Mouse (Mus musculus): ENCODE results near the gene Hebp1. TPM values are rescaled to one million over a fixed set of nuclear protein-coding genes. Genes with fewer than 3 reads are reported as not detected.
A peak's percentile ranks its signal among the peaks of the same experiment; 100 is the strongest.

Gene Hebp1
- total RNA-seq, 2 experiments from 2014 or later: 305 to 376 TPM

- no peak for ATAC-seq (replicated peaks; ENCODE audit: low FRiP score, poor library complexity, severe bottlenecking)
Observed at GRCm38 (mm10) chr6:135136439-135137161, 61.2 kb downstream of the Hebp1 start.

GRCm38 (mm10) chr6:135135735-135136134 is 62.1 kb downstream of the Hebp1 start:
- ATAC-seq (replicated peaks; ENCODE audit: low FRiP score, poor library complexity, severe bottlenecking): no peak

GRCm38 (mm10) chr6:135133486-135133885 is 64.3 kb downstream of the Hebp1 start:
- ATAC-seq (replicated peaks; ENCODE audit: low FRiP score, poor library complexity, severe bottlenecking): no peak

GRCm38 (mm10) chr6:135133086-135133485 is 64.7 kb downstream of the Hebp1 start:
- no peak for ATAC-seq (replicated peaks; ENCODE audit: low FRiP score, poor library complexity, severe bottlenecking)

GRCm38 (mm10) chr6:135124755-135125380 is 73.0 kb downstream of the Hebp1 start:
- no peak for ATAC-seq (replicated peaks; ENCODE audit: low FRiP score, poor library complexity, severe bottlenecking)

GRCm38 (mm10) chr6:135118183-135118582 is 79.6 kb downstream of the Hebp1 start, which contains the start of gene Gprc5d:
Gene Gprc5d (minus strand): TSS chr6:135118283.
- no peak for ATAC-seq (replicated peaks; ENCODE audit: low FRiP score, poor library complexity, severe bottlenecking)

GRCm38 (mm10) chr6:135116479-135116878 is 81.3 kb downstream of the Hebp1 start:
- no peak for ATAC-seq (replicated peaks; ENCODE audit: low FRiP score, poor library complexity, severe bottlenecking)

- ATAC-seq (replicated peaks; ENCODE audit: low FRiP score, poor library complexity, severe bottlenecking): no peak
Observed at GRCm38 (mm10) chr6:135113114-135113436, 84.7 kb downstream of the Hebp1 start.

- ATAC-seq (replicated peaks; ENCODE audit: low FRiP score, poor library complexity, severe bottlenecking): no peak
Observed at GRCm38 (mm10) chr6:135112411-135113113, 85.3 kb downstream of the Hebp1 start.

GRCm38 (mm10) chr6:135107014-135107413 is 90.8 kb downstream of the Hebp1 start:
- no peak for ATAC-seq (replicated peaks; ENCODE audit: low FRiP score, poor library complexity, severe bottlenecking)

GRCm38 (mm10) chr6:135102736-135103303 is 95.0 kb downstream of the Hebp1 start:
- ATAC-seq (replicated peaks; ENCODE audit: low FRiP score, poor library complexity, severe bottlenecking): no peak

GRCm38 (mm10) chr6:135100787-135101472 is 96.9 kb downstream of the Hebp1 start:
- no peak for ATAC-seq (replicated peaks; ENCODE audit: low FRiP score, poor library complexity, severe bottlenecking)

- ATAC-seq (replicated peaks; ENCODE audit: low FRiP score, poor library complexity, severe bottlenecking): no peak
Observed at GRCm38 (mm10) chr6:135092798-135093470, 104.9 kb downstream of the Hebp1 start.

- ATAC-seq (replicated peaks; ENCODE audit: low FRiP score, poor library complexity, severe bottlenecking): no peak
Observed at GRCm38 (mm10) chr6:135090661-135091060, 107.2 kb downstream of the Hebp1 start.

GRCm38 (mm10) chr6:135089786-135090185 is 108.0 kb downstream of the Hebp1 start:
- no peak for ATAC-seq (replicated peaks; ENCODE audit: low FRiP score, poor library complexity, severe bottlenecking)

- ATAC-seq (replicated peaks; ENCODE audit: low FRiP score, poor library complexity, severe bottlenecking): peak; percentile 60; the same call in 1 of the 2 replicates
Observed at GRCm38 (mm10) chr6:135087721-135088451, 109.9 kb downstream of the Hebp1 start.

Data from erythroid progenitor cell, adult 5-6 weeks (primary cell).